Mouse (Mus musculus) neural tube, embryonic 10.5 days (tissue): ENCODE data around the gene Klc4.

Source experiments
- DNase-seq: peaks from one replicate; pipeline ENCODE4 v3.0.0-alpha.2; 2017; ENCODE audit warnings: low spot score; ENCODE audit errors: extremely low spot score

Gene Klc4

DNA sequence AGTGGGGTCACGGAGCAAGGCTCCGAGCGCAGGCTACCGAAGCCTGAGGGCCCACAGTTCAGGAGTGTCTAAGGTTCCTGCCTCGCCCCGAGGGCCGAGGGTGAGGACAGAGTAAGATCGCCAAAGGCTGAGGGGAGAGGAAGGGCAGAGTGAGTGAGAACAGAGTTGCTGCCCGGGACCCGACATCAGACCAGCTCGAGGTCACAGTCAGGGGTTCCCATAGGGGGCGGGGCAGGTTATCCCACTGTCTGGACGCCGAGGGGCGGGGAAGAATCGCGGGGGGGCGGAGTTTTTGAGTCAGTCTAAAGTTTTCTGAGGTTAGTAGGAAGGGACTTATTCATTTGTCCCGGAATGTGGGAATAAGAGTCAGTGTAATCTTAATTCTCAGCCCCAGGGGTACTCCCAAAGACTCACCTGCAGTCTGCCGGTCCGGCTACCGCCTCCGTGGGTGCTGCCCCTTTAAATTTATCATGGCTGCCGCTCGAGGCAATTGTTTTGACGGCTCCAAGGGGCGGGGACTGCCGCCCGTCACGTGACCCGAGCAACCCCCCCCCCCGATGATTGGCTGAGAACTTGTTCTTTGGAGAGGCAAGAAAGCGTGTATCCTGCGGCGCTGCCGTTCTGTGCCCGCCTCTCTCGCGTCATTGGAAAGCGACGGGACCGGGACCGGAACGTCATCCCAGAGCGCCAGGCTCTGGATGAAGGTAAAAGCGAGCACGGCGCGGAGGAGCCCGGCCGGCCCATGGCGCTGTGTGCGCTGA lies at the start of gene Klc4, which contains the start of gene Mrpl2:
TSS of gene Klc4 (minus strand) at position 462 of the 761 bp plus-strand sequence.
TSS of gene Mrpl2 (plus strand) at position 669 of the 761 bp plus-strand sequence.
- DNase-seq = peak; percentile 100

DNA sequence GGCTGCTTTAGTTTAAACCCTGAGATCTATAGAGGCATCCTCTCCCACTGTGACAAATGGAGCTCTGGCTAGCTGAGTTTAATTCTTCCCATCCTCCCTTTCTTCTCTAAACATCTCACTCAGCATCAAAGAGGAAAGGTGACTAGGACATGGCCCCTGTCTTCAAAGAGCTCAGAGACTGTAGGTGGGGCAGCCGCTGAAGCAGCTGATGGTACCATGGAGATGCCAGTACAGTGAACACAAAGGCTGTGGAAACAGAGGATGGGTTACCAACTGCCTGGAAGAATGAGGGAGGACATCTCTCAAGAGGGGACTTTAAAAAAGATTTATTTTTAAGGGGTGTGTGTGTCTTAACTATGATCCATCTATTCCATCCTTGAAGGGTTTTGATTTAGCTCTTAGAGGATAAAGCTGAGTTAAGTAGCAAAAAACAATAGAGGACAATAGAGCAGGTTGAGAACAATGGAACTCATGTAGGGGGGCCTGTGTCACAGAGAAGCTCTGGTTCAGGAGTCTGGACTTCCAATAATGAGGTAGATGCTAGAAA lies 48.8 kb upstream of the Klc4 start:
- DNase-seq = no peak

DNA sequence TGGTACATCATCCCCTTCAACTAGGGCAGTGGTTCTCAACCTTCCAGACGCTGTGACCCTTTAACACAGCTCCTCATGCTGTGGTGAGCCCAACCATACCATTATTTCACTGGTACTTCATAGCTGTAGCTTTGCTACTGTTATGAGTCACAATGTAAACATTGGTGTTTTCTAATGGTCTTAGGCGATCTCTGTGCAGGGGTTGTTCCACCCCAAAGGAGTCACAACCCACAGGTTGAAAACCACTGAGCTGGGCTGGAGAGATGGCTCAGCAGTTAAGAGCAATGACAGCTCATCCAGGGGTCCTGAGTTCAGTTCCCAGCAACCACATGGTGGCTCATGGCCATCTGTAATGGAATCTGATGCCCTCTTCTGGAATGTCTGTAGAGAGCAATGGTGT lies 45.6 kb upstream of the Klc4 start:
- DNase-seq = no peak

DNA sequence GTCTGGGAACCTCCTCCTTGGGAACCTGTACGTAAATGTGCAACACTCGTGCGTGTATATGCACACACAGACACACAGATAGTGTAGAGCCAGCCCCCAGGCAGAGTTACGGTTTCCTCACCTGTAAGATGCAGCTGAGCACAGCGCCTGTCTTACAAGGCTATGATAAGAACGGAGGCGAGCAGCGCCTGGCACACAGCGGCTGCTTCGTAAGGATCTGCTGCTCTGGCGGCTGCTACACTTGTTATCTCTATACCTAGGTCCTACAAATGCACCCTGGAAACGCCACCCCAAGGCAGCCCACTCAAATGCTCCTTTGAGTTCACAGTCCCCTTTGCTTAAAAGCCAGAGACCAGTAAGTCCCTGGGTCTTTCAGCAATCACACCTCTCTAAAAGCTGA lies 44.8 kb upstream of the Klc4 start:
- DNase-seq = no peak

DNA sequence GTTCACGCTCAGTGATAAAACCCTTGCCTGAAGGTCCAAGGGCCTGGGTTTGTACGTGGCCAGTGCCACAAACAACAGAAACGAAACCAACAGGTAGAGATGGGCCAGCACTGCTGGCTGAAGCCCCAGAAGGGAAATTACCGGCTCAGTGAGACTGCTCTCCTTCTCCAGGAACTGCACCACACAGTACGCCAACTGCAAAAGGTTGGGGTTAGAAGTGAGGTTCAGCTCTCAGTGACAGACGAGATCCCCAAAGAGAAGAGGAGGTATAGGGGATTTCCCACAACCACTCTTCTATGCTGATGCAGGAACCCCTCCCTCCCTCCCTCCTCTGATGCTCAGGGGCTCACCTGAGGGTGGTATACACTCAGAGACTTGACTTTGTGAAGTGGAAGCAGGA lies 40.1 kb upstream of the Klc4 start:
- no peak for DNase-seq

DNA sequence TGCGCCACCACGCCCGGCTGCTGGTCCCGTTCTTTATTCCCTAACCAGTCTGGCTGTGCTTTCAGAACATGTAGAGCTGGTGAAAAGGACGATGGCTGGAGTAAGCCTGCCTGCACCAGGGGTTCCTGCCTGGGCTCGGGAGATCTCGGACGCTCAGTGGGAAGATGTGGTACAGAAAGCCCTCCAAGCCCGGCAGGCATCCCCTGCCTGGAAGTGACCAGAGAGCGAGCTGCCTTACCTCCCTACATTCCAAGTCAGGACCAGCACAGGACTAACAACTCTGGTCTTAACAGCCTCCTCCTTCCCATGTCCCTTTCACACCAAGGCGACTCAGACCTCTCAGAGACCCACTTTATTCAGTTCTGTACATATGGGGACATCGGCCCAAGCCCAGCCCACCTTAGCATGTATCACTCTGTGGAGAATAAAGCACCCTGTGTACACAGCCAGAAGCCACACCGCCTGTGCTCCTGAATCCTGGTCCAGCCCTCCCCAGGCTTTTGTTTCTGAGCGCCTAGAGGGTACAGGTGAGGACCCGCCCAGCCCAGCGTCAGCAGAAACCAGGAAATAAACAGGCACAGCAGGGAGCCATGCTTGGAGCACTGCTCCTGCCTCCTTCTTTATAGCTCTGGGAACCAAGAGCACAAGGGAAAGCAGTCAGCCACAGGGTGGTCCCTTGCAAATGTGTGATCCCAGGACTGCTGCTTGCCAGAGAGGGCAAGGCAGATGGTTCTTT lies 37.0 kb upstream of the Klc4 start:
- DNase-seq = no peak

DNA sequence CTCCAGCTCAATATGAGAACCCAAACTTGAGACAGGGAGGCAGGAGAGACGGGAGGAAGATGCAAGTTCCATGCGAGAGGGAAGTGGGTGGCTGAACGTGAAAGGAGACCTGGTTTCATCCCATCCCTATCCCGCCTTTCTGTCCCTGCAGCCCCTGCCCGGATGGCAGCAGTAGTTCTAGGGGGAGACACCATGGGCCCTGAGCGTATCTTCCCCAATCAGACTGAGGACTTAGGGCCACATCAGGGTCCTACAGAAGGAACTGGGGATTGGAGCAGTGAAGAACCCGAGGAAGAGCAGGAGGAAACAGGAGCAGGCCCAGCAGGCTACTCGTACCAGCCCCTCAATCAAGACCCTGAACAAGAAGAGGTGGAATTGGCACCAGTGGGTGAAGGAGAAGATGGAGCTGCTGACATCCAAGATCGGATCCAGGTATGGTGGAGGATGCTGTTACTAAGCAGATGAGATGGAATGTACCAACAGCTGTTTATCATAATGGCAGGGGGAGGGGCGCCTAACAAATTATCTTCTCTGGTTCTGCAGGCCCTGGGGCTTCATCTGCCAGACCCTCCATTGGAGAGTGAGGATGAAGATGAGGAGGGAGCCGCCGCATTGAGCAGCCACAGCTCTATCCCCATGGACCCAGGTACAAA lies 35.8 kb upstream of the Klc4 start:
- no peak for DNase-seq

DNA sequence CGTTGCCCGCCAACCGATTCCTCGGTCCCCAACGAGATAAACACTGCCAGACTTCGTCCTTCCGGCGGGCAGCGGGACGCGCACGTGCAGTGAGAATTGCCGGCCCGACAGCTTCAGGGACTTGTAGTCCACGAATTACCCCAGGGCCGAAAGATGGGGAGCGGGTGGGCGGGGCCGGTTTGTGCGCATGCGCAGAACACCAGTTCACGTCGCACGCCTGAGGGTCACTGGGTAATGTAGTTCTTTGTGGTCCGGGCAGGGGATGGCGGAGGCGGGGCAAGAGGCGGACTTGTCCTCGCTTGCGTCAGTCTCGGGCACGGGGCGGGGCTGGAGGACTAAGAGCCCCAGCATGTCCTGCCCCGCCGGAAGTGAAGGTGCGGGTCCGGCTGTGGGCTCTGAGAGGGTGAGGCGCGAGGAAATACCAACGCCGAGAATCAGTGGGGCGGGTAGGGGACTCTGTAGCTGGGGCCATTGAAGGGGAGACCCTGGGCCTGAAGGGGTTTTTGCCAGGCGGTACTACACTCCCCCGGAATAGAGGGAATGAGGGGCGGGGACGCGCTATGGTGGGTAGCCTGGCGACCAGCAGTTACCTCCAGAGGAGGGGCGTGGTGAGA lies 35.0 kb upstream of the Klc4 start, which contains the start of gene Klhdc3:
TSS of gene Klhdc3 (minus strand) at position 155 of the 614 bp plus-strand sequence.
- DNase-seq = peak; percentile 100

DNA sequence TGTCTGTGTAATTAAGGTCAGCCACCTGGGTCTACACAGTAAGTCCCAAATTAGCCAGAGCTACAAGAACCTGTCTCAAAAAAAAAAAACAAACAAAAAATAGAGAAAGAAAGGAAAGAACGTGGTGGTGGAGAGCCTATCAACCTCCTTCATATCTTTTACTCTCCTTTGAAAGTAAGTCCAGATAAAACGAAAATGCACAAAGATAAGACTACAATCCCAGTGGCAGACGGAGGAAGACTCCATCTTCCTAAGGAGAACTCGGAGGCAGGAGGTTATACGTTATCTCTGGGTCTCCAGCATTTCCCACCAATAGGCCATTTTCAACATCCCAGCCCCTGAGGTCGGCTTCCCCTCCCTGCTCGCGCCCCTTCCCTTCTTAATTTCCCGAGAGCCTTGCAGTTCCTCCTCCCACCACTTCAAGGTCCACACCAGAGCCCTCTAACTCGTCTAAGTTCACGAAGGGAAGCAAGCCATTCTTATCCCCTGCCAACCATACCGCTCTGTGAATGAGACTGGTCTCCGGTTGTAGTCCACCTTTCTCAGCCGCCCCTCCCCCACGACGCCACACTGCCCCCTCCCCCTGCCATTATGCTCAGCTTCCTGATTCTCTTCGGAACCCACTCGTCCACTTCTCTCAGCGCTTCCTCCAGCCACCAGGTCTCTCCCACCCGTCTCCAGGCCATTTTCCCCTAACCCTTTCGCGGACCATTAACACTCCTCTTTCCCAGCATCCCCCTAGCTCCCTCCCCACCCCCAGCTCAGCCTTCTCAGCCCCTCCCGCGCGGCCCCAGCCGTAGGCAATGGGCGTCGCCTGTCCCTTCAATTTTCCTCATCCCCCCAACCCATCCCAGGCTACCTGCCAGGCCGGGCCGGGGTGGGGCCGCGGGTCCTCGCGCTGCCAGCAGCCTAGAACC lies 34.3 kb upstream of the Klc4 start:
- DNase-seq = no peak

DNA sequence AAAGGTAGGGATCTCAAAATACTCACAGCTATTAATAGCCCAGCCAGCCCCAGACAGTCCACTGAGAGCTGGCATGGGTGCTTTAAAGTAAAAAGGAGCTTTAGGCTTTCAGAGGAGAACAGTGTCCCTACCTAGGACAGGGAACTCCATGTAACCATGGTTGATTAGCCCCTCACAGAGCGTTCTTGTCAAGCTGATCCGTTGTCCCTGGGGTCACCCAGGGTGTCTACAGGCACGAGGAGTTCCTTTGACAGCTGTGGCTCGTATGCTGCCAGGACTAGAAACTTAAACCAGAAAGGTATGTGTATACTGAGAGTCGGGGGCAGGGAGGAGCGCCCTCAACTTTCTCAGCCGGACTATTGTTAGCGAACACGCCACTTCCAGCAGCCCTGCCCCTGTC lies 33.1 kb upstream of the Klc4 start:
- no peak for DNase-seq

DNA sequence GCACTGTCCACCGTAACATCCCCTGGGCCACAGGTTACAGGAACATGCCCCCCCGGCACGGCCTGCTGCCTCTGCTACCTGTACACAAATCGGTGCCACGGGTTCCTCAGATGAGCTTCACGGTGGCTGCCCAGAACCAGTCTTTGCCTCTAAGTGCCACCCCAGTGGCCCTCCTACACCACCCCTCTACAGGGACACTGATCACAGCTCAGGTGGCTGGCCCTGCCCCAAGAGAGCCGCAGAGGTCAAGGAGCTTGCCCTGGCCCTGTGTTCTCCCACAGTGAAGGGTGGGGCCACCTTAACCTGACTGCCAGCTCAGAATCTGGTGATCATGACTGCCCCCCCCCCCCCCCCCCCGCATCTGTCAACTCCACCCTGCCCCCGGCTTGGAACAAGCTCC lies 32.6 kb upstream of the Klc4 start, which contains the start of gene Mea1:
TSS of gene Mea1 (plus strand) at position 378 of the 400 bp plus-strand sequence.
- DNase-seq = no peak

DNA sequence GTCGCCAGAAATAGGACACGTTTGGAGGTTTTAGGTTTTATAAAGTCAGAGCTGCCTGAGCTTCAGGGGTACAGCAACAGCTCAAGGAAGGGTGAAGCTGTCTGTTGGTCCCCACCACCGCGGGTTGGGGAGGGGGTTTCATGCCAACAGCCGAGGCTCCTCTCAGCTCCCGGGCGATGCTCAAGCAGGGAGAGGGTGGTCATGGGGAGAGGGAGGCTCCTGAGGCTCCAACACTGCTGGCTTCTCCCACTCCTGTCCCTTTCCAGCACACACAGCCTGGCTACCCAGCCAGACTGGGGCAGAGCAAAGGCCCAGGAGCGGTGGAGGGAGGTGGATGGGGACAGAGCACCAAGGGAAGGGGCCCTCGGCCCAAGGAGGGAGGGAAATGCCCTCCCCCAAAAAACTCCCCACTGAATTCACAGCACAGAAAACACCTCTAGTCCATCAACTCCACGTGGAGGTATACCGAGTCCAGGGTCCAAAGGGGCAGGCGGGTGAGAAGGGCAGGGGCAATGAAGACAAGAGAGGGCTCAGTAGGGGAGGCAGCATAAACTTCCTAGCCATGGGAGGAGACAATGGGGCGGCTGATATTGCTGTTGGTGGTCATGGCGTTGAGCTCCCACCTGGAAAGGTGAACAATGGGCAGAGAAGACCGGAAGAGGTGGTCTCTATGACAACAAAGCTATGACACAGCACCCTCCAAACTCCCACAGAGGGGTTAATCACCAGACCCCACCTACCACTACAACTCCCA lies 28.9 kb upstream of the Klc4 start:
- DNase-seq = no peak

DNA sequence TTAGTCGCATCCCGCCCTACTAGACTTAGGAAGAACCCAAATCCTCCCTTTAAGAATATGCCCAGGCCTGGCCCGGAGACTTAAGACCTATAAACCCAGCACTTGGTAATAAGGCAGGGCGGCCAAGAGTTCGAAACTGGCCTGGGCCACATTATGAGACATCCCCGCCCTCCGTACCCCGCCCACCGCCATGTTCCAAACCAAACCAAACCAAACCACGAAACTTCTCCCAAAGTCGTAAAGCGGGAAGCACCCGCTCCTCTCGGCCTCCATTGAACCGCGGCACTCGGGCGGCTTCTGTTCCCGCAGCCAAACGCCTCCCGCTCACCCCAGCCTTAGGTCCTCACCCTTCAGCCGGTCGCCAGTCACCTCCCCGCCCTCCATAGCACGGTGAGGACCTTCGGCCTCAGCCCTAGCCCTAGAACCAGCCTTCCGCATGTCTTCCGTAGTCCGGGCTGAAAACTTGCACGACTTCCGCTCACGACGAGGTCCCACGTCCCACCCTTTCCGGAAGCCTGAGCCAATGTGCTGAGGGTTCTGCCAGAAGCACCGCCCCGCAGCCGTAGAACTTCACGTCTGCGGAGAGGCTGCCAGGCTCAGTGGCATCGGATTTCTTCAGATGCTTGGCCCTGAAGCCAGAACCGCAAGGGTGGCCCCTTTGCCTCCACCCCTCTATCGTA lies 28.2 kb upstream of the Klc4 start, which contains the start of gene Rrp36:
TSS of gene Rrp36 (minus strand) at position 503 of the 680 bp plus-strand sequence.
- peak; percentile 90 for DNase-seq

DNA sequence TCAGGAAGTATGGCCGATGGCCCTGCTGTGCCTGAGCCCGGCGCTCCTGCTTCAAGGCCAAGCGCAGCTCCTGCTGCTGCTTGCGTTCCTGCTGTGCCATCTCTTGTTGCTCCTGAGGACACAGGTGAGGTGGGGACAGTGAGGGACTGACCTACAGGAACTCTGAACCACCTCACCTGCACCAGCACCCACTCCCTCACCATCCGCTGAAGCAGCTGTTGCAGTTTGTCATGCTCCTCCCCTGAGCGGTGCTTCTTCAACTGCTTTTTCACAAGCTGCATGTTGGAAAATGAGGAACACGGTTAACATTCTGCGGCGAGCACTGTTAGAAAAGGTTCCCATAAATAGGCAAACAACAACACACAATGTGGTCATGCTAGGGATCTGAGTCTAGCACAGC lies 24.1 kb upstream of the Klc4 start:
- no peak for DNase-seq

DNA sequence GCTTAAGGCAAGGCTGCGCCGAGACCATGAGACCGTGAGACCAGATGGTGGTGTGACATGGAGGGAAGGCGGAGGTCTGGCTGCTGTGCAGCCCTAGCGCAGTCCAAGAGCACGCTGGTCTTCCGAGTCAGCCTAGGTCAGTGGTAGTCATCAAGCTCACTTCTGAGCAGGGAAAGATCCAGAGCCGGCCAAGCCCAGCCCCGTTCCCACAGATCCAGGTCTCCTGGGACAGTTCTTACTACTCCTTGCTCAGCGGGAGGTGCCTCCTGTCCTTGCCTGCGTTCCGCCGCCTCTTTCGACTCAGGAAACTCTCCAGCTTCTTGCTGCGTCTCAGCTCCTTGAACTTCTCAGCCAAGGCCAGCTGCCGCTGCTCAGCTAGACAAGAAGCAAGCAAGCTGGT lies 21.9 kb upstream of the Klc4 start:
- DNase-seq = no peak

DNA sequence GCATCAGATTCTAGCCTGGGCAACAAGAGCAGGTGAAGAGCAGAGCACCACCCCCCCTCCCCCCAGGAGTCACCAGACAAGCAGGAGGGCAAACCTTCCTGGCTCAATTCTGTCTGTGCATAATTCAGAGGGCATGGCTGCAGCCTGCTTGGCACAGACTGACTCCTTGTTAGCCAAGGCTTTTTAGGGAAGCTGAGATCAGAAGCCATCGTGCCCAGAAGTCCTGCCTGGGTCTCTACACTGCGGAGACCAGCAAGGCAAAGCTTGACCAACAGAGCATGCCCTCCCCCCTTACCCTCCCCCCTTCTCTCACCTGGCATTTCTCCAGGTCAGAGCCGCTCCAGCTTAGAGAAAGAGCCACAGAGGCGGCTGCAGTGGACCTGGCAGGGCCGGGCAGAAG lies 16.9 kb upstream of the Klc4 start:
- DNase-seq = no peak

DNA sequence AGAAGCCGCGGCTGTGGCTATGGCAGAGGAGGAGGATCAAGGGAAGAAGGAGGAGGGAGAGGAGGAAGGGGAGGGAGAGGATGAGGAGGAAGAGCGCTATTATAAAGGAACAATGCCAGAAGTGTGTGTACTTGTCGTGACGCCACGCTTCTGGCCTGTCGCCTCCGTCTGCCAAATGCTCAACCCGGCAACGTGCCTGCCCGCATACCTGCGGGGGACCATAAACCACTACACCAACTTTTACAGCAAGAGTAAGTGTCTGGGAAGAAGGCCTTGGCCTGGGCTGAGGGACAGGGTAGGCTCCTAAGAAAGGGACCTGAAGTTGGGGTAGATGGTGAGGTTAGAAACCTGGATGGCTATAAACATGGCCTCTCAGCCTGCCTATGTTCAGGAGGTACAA lies 16.2 kb upstream of the Klc4 start:
- no peak for DNase-seq

DNA sequence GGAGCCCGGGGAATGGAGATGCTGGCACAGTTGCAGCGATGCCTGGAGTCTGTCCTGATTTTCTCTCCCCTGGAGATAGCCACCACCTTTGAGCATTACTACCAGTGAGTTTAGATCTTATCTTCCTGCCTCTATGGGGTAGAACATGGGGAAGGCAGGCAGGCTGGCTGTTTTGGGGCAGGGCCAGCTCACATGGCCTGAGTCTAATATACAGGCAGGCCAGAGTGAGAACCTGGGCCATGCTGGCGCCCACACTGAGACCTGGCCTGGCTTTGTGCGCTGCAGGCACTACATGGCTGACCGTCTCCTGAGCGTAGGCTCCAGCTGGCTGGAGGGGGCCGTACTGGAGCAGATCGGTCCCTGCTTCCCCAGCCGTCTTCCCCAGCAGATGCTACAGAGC lies 15.5 kb upstream of the Klc4 start:
- DNase-seq = no peak

DNA sequence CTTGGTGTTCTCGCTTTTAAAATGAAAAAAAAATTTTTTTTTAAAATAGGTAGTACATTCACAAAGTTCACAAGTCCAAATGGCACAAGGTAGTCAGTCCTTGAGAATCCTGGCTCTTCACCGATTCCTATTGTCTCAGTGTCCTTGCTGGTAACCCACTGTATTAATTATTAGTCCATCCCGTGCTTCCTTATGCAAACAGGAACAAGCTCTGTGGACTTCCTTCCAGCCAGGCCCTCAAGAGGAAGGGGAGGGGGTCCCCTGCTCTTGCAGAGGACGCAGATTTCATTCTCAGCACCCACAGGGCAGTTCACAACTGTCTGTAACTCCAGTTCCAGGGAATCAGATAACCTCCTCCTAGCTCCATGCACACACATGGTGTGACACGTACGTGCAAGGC lies 10.2 kb upstream of the Klc4 start:
- no peak for DNase-seq
